Comparison of ENCODE assay signal across 11 mouse cellular contexts in the genomic region with DNA sequence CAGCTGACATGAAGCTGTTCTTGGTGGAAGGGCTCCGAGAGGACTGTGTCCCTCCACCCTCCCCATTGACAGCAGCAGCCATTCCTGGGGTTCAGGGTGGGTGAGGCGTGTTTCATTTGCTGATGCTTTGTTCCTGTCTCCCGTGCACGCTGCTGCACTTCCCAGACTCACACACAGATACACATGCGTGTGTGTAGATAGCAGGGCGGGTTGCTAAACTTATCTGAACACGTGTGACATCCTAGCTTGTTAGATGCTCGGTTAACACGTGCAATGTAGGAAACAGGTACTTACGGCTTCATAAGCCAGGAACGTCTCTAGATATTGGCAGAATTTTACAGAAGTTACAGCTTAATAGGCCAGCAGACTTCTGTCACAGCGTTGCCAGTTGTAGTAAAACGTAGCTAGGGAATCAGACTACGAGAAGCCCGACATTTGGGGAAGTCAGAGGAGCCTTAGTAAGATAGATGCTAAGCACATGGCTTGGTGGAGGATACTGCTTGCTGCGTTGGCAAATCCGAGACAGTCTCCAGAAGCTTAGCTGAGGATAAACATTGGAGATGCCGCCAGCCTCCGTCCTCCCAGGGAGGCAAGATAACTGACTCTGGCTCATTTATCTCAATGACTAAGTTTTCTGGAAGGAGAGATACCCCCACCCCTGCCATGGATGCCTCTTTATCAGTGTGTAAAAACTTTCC. TPM values are rescaled to one million over a fixed set of nuclear protein-coding genes. Genes with fewer than 3 reads are reported as not detected.
DNase-seq lines count a peak whose midpoint lies in the region; ATAC-seq and TF ChIP-seq lines count a peak whose summit lies in the region.
"Had no signal": no experiment of that assay in that cellular context is flagged by ENCODE, and none has a peak within 500 bp of the region (broad histone marks: within the 10 kb centered on the region; RNA-seq: fewer than 3 reads in every experiment).

No protein-coding gene starts in this region.

- 0 out of 4 replicates have a peak overlapping the region, but pooled peaks of 1 of the 2 experiments have one; percentile 1 for H3K4me3 ChIP-seq in heart, embryonic 14.5 days (ENCODE audit: control insufficient read depth in 1 of 2, insufficient read depth in 1 of 2, low read depth in 1 of 2, low read length in 2 of 2)
- H3K4me3 ChIP-seq in liver, postnatal 0 days (ENCODE audit: low read depth, low read length), result peak overlapping the region; percentile 25
- H3K4me3 ChIP-seq: neural tube, embryonic 15.5 days had no signal

- no peak overlapping the region for H3K27ac ChIP-seq in heart, embryonic 14.5 days (replicated peaks in 1 of 2; ENCODE audit: control insufficient read depth in 1 of 2, insufficient read depth in 1 of 2, low read depth in 2 of 2, low read length in 2 of 2)
- peak overlapping the region; percentile 66 for H3K27ac ChIP-seq in liver, postnatal 0 days (ENCODE audit: low read depth)
- H3K27ac ChIP-seq: neural tube, embryonic 15.5 days had no signal

- 18% methylated on average over 19 of the region's 19 CpGs for WGBS in heart, embryonic 14.5 days
- 23% methylated on average over 19 of the region's 19 CpGs for WGBS in liver, postnatal 0 days (ENCODE audit: insufficient replicate concordance)

- peak overlapping the region; percentile 33 for H3K4me2 ChIP-seq in heart, embryonic 14.5 days (ENCODE audit: low read length)
- peak overlapping the region; percentile 75 for H3K4me2 ChIP-seq in liver, postnatal 0 days (ENCODE audit: low read depth, low read length)
- H3K4me2 ChIP-seq: neural tube, embryonic 15.5 days had no signal

- DNase-seq in heart, postnatal 10 days, result no peak
- DNase-seq in liver, postnatal 0 days, result no peak
- DNase-seq in urinary bladder, postnatal 10 days (ENCODE audit: low spot score), result no peak
- no peak for DNase-seq in cerebellum, adult 11-12 months
- DNase-seq in right cerebral cortex, postnatal 14 days, result no peak
- DNase-seq: left cerebral cortex, postnatal 4 days had no signal

- peaks cover 22 to 53% of the 10 kb centered on the region in 2 experiments for H3K4me1 ChIP-seq in heart, embryonic 14.5 days (ENCODE audit: control insufficient read depth in 2 of 2, insufficient read depth in 2 of 2, low read length in 2 of 2)
- H3K4me1 ChIP-seq in liver, postnatal 0 days (ENCODE audit: insufficient read depth), result peaks cover 84% of the 10 kb centered on the region

- no peak for TF ChIP-seq CTCF in liver, postnatal 0 days (IDR thresholded peaks at IDR 0.05; ENCODE audit: low read depth)

- H3K36me3 ChIP-seq in heart, embryonic 14.5 days (ENCODE audit: control insufficient read depth, insufficient read depth, low read length), result no peaks in the 10 kb centered on the region
- no peaks in the 10 kb centered on the region; the same call in 1 of the 2 replicates for H3K36me3 ChIP-seq in liver, postnatal 0 days (replicated peaks; ENCODE audit: insufficient read depth, low read length)
- H3K36me3 ChIP-seq: neural tube, embryonic 15.5 days had no signal

- no peaks in the 10 kb centered on the region for H3K27me3 ChIP-seq in heart, embryonic 14.5 days (ENCODE audit: control insufficient read depth, insufficient read depth, low read length)
- no peaks in the 10 kb centered on the region for H3K27me3 ChIP-seq in liver, postnatal 0 days (ENCODE audit: insufficient read depth, low read length)
- H3K27me3 ChIP-seq: neural tube, embryonic 15.5 days had no signal

- intact Hi-C loops in heart, postnatal 10 days (cut with DNase I), result no loop called here

- H3K9me3 ChIP-seq in heart, embryonic 14.5 days (ENCODE audit: control insufficient read depth, low read length), result no peaks in the 10 kb centered on the region
- no peaks in the 10 kb centered on the region for H3K9me3 ChIP-seq in liver, postnatal 0 days (ENCODE audit: low read length)
- H3K9me3 ChIP-seq: neural tube, embryonic 15.5 days had no signal

- H3K9ac ChIP-seq in heart, embryonic 14.5 days (ENCODE audit: low read length), result no peak overlapping the region
- H3K9ac ChIP-seq in liver, postnatal 0 days (replicated peaks), result peak overlapping the region; percentile 46; the same call in 1 of the 2 replicates
- H3K9ac ChIP-seq: neural tube, embryonic 15.5 days had no signal

- TF ChIP-seq EP300 in liver, postnatal 0 days (IDR thresholded peaks at IDR 0.05; ENCODE audit: low read depth), result peak; percentile 31; the same call in 1 of the 2 replicates

- ATAC-seq in heart, embryonic 14.5 days (ENCODE audit: insufficient number of reproducible peaks, insufficient read depth, low FRiP score, low read depth), result peak; percentile 23; the same call in 1 of the 2 replicates
- peak; percentile 24 for ATAC-seq in CD4-positive, CD25-positive, alpha-beta regulatory T cell, adult 4 months
- peak; percentile 67 for ATAC-seq in common myeloid progenitor, adult 5-6 weeks (replicated peaks; ENCODE audit: low read depth, poor library complexity, severe bottlenecking)
- peak; percentile 82 for ATAC-seq in liver, postnatal 0 days
- ATAC-seq: inflammation-experienced regulatory T-cells, adult 6 months had no signal

RNA-seq across cellular contexts. Expression of gene Bach1, which starts 7.3 kb away (rescaled TPM):
- 7.8 and 11.8 TPM in 2 replicates for polyA plus RNA-seq in heart, embryonic 14.5 days (2014; fragmentation: Nextera tagmentation; extraction: Ambion mirVana)
- total RNA-seq in heart, postnatal 10 days (2021), result 10 to 100 TPM; 27.9 to 29.5 TPM
- 1 to 10 TPM; 3.4 to 3.9 TPM for polyA plus RNA-seq in CD4-positive, CD25-positive, alpha-beta regulatory T cell, adult 4 months (2017; shearing (Covaris generic))
- 29.2 and 33.9 TPM in 2 replicates for total RNA-seq in common myeloid progenitor, adult 5-6 weeks (2017)
- polyA plus RNA-seq in liver, postnatal 0 days (2015; fragmentation: Nextera tagmentation; extraction: Ambion mirVana), result 5.4 and 5.9 TPM in 2 replicates

Comparison
In these comparisons a context has a peak if more than half of its experiments do, and no peak if none do; other contexts are left out.
1. ATAC-seq: peak in every context shown above with its lines; median percentile 82 in liver, postnatal 0 days; 67 in common myeloid progenitor, adult 5-6 weeks; 24 in CD4-positive, CD25-positive, alpha-beta regulatory T cell, adult 4 months; 23 in heart, embryonic 14.5 days.